Mouse (Mus musculus) urinary bladder, adult 2 months (tissue): ENCODE results near the gene Slc35d2. TPM values are rescaled to one million over a fixed set of nuclear protein-coding genes. Genes with fewer than 3 reads are reported as not detected.
"Not testable (repeated sequence)": the region's sequence is repeated elsewhere in the genome, so short reads cannot be mapped to it uniquely, and the experiment has no call there.

Experiments
- DNase-seq: peaks from one replicate; pipeline ENCODE4 v3.0.0; 2022; ENCODE audit warnings: low spot score
- polyA plus RNA-seq: library from polyadenylated mRNA; depleted of rRNA; stranded (reverse); fragments of >200 nt; gene quantifications from 2 replicates; pipeline ENCODE4 v1.2.3, GENCODE M21; 2012; rRNA removed

Gene Slc35d2
- polyA plus RNA-seq, 1 experiment, result 16.4 TPM

DNA sequence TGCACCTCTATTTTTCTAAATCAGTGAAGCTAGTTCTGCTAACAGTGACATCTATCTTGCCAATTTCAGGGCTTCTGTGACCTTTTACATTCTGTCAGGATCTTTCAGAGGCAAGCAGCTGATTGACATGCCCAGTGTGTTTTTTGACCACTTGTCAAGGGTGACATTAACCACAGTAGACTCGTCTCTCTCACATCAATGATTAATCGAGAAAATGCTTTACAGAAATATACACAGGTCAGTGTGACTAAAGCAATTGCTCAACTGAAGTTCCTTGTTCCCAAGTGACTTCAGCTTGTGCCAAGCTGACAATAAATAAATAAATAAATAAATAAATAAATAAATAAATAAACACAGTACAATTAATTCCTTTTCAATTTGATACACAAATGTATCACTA lies 76.9 kb downstream of the Slc35d2 start:
- DNase-seq, result not testable (repeated sequence)

GRCm38 (mm10) chr13:64050895-64051294 lies 78.3 kb downstream of the Slc35d2 start:
- no peak for DNase-seq

DNA sequence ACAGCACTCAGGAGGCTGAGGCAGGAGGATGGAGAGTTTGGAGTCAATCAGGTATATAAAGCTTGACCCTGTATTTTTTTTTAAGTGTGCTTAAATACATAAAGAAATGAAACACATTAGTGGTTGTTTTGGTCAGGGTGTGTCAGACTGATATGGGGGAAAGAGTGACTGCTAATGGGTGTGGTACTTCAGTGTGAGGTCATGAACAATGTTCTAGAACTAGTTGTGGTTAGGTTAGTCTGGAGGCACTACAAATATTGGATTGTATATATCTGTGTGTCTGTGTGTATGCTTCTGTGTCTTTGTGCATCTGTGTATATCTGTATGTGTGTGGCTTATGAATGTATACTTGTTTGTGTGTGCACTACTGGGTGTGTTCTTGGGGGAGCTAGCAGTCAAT lies 79.6 kb downstream of the Slc35d2 start:
- no peak for DNase-seq

DNA sequence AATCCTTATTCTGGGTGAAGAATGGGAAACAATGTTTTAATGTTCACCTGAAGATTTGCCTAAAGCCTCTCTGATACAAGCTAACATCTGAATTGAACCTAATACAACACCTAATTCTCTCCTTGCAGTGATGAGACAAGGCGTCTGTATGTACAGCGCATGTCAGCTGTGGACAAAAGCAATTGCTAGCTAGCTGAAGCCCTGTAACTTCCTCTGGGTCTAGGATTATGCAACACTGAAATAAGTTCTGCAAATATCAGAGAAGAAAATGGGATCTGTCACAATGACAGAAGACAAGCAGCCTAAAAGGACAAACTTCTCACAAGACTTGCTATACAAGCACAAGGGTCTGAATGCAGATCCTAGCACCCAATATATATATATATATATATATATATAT lies 80.7 kb downstream of the Slc35d2 start:
- no peak for DNase-seq

Other genes starting within 250 kb of the Slc35d2 start
- not detected in 2 replicates for gene Hsd17b3, start 40.1 kb downstream of the Slc35d2 start, polyA plus RNA-seq
- gene Zfp367, start 23.8 kb upstream of the Slc35d2 start, polyA plus RNA-seq, result 30.0 and 38.1 TPM in 2 replicates
- 37.5 and 41.9 TPM in 2 replicates for gene Habp4, start 32.5 kb upstream of the Slc35d2 start, polyA plus RNA-seq
- gene Cdc14b, start 145.9 kb upstream of the Slc35d2 start, polyA plus RNA-seq, result 11.7 and 12.5 TPM in 2 replicates
- gene Aaed1, start 183.3 kb upstream of the Slc35d2 start, polyA plus RNA-seq, result 52.8 and 61.5 TPM in 2 replicates
- 265 and 306 TPM in 2 replicates for gene Ctsl, start 241.5 kb upstream of the Slc35d2 start, polyA plus RNA-seq